Mouse (Mus musculus) ES-Bruce4 (cell line): ENCODE measurements around the gene Sec14l3. TPM values are rescaled to one million over a fixed set of nuclear protein-coding genes. Genes with fewer than 3 reads are reported as not detected.

ENCODE experiments used
- H3K27ac ChIP-seq: 2 replicates; pipeline ENCODE4 v1.5.1; 2012; ENCODE audit warnings: low read length, inconsistent platforms; ENCODE audit not compliant: insufficient read depth
- H3K27me3 ChIP-seq: 2 replicates; pipeline ENCODE4 v1.6.1; 2012; ENCODE audit warnings: mild to moderate bottlenecking, low read length, inconsistent platforms; ENCODE audit not compliant: control insufficient read depth, poor library complexity, insufficient read depth, severe bottlenecking
- H3K36me3 ChIP-seq: 2 replicates; pipeline ENCODE4 v1.6.1; 2012; ENCODE audit warnings: inconsistent platforms, mild to moderate bottlenecking, low read length, moderate library complexity; ENCODE audit not compliant: control insufficient read depth, poor library complexity, insufficient read depth, severe bottlenecking
- H3K4me1 ChIP-seq: one replicate; pipeline ENCODE4 v1.8.1; 2011; ENCODE audit warnings: low read length; ENCODE audit not compliant: control insufficient read depth, insufficient read depth
- H3K4me3 ChIP-seq: 2 replicates; pipeline ENCODE4 v1.5.1; 2011; ENCODE audit warnings: low read depth, mild to moderate bottlenecking, low read length
- H3K9ac ChIP-seq: 2 replicates; pipeline ENCODE4 v1.6.1; 2012; ENCODE audit warnings: low read depth, mild to moderate bottlenecking, inconsistent platforms; ENCODE audit not compliant: poor library complexity, severe bottlenecking
- H3K9me3 ChIP-seq: replicated peaks from 2 replicates; pipeline ENCODE4 v1.6.1; 2012; ENCODE audit warnings: mild to moderate bottlenecking, low read length, inconsistent platforms; ENCODE audit not compliant: control insufficient read depth, poor library complexity, insufficient read depth, severe bottlenecking
- CTCF ChIP-seq: IDR thresholded peaks from one replicate; pipeline ENCODE4 v1.8.1; 2011; ENCODE audit warnings: low read depth, low read length
- EP300 ChIP-seq: IDR thresholded peaks from 2 replicates; pipeline ENCODE4 v1.6.1; 2011; ENCODE audit warnings: low read depth, low read length; ENCODE audit not compliant: insufficient read depth
- POLR2A ChIP-seq: IDR thresholded peaks from one replicate; pipeline ENCODE4 v1.8.1; 2011; ENCODE audit warnings: low read length; ENCODE audit not compliant: insufficient read depth
- polyA plus RNA-seq: library from polyadenylated mRNA; stranded (reverse); fragments of >200 nt; gene quantifications from 2 replicates; pipeline ENCODE4 v1.2.4, GENCODE M21; 2011; ENCODE audit warnings: low read depth; ENCODE audit not compliant: missing spikeins, insufficient read depth, insufficient read length

The Sec14l3 gene
- polyA plus RNA-seq, 1 experiment = not detected

GRCm38 (mm10) chr11:4062981-4063380, 1.7 kb upstream of the Sec14l3 start:
- TF ChIP-seq POLR2A (no peak), CTCF (no peak), EP300 (no peak)
- Histone ChIP-seq H3K9ac (no peak overlapping the region), H3K27me3 (no peaks in the 10 kb centered on the region), H3K4me3 (no peak overlapping the region), H3K36me3 (no peaks in the 10 kb centered on the region), H3K9me3 (no peaks in the 10 kb centered on the region), H3K4me1 (no peaks in the 10 kb centered on the region), H3K27ac (no peak overlapping the region)

- Histone ChIP-seq H3K9me3 (no peaks in the 10 kb centered on the region), H3K27ac (no peak overlapping the region), H3K9ac (no peak overlapping the region), H3K27me3 (no peaks in the 10 kb centered on the region), H3K36me3 (no peaks in the 10 kb centered on the region), H3K4me3 (no peak overlapping the region), H3K4me1 (no peaks in the 10 kb centered on the region)
- TF ChIP-seq POLR2A = no peak
- no peak for TF ChIP-seq EP300
- no peak for TF ChIP-seq CTCF
These were observed 5.0 kb downstream of the Sec14l3 start for GRCm38 (mm10) chr11:4069664-4070063.

- Histone ChIP-seq H3K36me3 (no peaks in the 10 kb centered on the region), H3K9ac (no peak overlapping the region), H3K27ac (no peak overlapping the region), H3K4me1 (no peaks in the 10 kb centered on the region), H3K9me3 (no peaks in the 10 kb centered on the region), H3K4me3 (no peak overlapping the region), H3K27me3 (no peaks in the 10 kb centered on the region)
- TF ChIP-seq POLR2A = no peak
- no peak for TF ChIP-seq EP300
- TF ChIP-seq CTCF = no peak
These were observed 12.0 kb downstream of the Sec14l3 start for GRCm38 (mm10) chr11:4076633-4077032.

- Histone ChIP-seq H3K4me3 (no peak overlapping the region), H3K4me1 (no peaks in the 10 kb centered on the region), H3K36me3 (no peaks in the 10 kb centered on the region), H3K27ac (no peak overlapping the region), H3K27me3 (no peaks in the 10 kb centered on the region), H3K9ac (no peak overlapping the region), H3K9me3 (no peaks in the 10 kb centered on the region)
- TF ChIP-seq POLR2A = no peak
These were observed 13.8 kb downstream of the Sec14l3 start for GRCm38 (mm10) chr11:4078267-4078933.

GRCm38 (mm10) chr11:4080219-4080618, 15.6 kb downstream of the Sec14l3 start:
- no peaks in the 10 kb centered on the region for H3K27me3 ChIP-seq
- H3K4me1 ChIP-seq = no peaks in the 10 kb centered on the region
- H3K36me3 ChIP-seq = no peaks in the 10 kb centered on the region
- no peaks in the 10 kb centered on the region for H3K9me3 ChIP-seq
- H3K9ac ChIP-seq = no peak overlapping the region
- TF ChIP-seq EP300 (no peak), CTCF (peak; percentile 76)
- no peak overlapping the region for H3K4me3 ChIP-seq
- no peak overlapping the region for H3K27ac ChIP-seq

- Histone ChIP-seq H3K9me3 (no peaks in the 10 kb centered on the region), H3K36me3 (no peaks in the 10 kb centered on the region), H3K27me3 (no peaks in the 10 kb centered on the region), H3K27ac (no peak overlapping the region), H3K9ac (no peak overlapping the region), H3K4me3 (no peak overlapping the region), H3K4me1 (no peaks in the 10 kb centered on the region)
- TF ChIP-seq EP300 (no peak), CTCF (peak; percentile 56)
These were observed 18.9 kb downstream of the Sec14l3 start for GRCm38 (mm10) chr11:4083316-4084078.
